Mouse (Mus musculus) liver, embryonic 13.5 days (tissue): ENCODE measurements around the gene Ccdc160. TPM values are rescaled to one million over a fixed set of nuclear protein-coding genes. Genes with fewer than 3 reads are reported as not detected.

ENCODE experiments used
- microRNA counts: library from miRNA; unstranded; fragments of <30 nt; microRNA quantifications from one replicate; lab custom pipeline; 2016
- microRNA-seq: library from miRNA; unstranded; fragments of <30 nt; microRNA quantifications from one replicate; pipeline ENCODE4, GENCODE M21; 2016
- polyA plus RNA-seq: library from polyadenylated mRNA; unstranded; fragments of >200 nt; fragmentation: Nextera tagmentation; extraction: Ambion mirVana; gene quantifications from 2 replicates; pipeline ENCODE4 v1.2.1, GENCODE M21; 2015

Ccdc160 gene
- polyA plus RNA-seq, 1 experiment from 2014 or later: 0.13 TPM

MicroRNA genes within 50 kb of the gene (microRNA counts, 519-probe panel; counts per million panel counts)
- microRNA mmu-miR-106a+mmu-miR-17 (lab: Ali Mortazavi, UCI): 7,886 counts per million, percentile 96 among the panel's probes with 10 or more counts
- 114 counts per million for microRNA mmu-miR-18b (lab: Ali Mortazavi, UCI)
- microRNA mmu-miR-363 (lab: Ali Mortazavi, UCI): 114 counts per million

Small RNA genes lying within 50 kb of the gene (microRNA-seq; reads per million reads assigned to microRNA genes)
- gene Mir106a: 322 reads per million, percentile 65 among the genes with 10 or more reads in this experiment
- 25.8 reads per million, percentile 37 among the genes with 10 or more reads in this experiment for gene Mir18b
- 6.5 reads per million, percentile 16 among the genes with 10 or more reads in this experiment for gene Mir19b-2
- 283 reads per million, percentile 62 among the genes with 10 or more reads in this experiment for gene Mir20b
- 210 reads per million, percentile 58 among the genes with 10 or more reads in this experiment for gene Mir363
- 315 reads per million, percentile 64 among the genes with 10 or more reads in this experiment for gene Mir92-2

Other genes with a start within 250 kb of the Ccdc160 start
- gene Gpc3, start 177.2 kb upstream of the Ccdc160 start, polyA plus RNA-seq: 231 and 286 TPM in 2 replicates
- 11.0 and 15.9 TPM in 2 replicates for gene Phf6, start 121.1 kb downstream of the Ccdc160 start, polyA plus RNA-seq
- gene Hprt, start 196.9 kb downstream of the Ccdc160 start, polyA plus RNA-seq: 253 and 285 TPM in 2 replicates